Mouse (Mus musculus): Measurements from ENCODE around the gene Oaz1. TPM values are rescaled to one million over a fixed set of nuclear protein-coding genes. Genes with fewer than 3 reads are reported as not detected.
A peak's percentile ranks its signal among the peaks of the same experiment; 100 is the strongest.
"Not testable (repeated sequence)": the region's sequence is repeated elsewhere in the genome, so short reads cannot be mapped to it uniquely, and the experiment has no call there.

Oaz1 gene
- polyA plus RNA-seq, 1 experiment from 2014 or later: 1,529 TPM

DNA sequence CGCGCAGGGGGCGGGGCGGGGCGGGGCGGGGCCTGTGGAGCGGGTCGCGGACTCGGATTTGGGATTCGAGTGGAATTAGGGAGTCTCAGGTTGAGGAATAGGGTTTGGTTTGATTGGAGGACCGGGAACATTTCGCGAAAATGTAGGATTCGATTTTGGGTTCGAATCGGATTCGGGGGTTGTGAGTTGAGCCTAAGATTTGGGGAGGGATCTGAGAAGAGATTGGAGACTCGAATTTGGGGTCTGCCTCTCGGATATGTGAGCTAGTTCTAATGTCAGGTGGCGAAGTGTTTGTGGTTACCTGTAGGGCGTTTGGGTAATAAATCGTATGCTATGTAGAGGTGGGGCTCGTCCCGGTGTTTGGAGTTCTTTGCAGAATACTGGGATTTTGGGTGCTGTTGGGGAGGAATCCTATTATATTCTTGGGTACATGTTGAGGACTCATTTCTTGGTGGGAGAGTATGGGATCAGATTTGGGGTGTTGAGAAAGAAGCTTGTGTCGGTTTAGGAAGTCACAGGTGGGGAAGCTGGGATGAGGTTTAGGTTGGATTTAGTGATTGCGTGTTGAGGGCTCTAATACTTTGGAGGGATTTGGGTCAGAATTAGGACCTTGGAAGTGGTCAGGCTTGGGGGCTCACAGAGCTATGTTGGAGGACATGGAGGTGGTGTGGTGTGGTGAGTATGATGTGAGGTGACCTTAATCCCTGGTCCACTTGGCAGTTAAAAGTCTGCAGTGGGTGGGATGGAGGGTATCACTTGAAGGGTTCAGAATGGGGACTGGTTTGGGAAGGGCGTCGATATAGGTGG lies 810 bp downstream of the Oaz1 start:
- H3K9ac ChIP-seq: peak overlapping the region; percentile 91
- DNase-seq: no peak
- ATAC-seq (ENCODE audit: low read depth): no peak
- H3K4me2 ChIP-seq: peak overlapping the region; percentile 96
- H3K9me3 ChIP-seq (replicated peaks): no peaks in the 10 kb centered on the region
- peaks cover 33% of the 10 kb centered on the region for H3K36me3 ChIP-seq
- H3K4me3 ChIP-seq (replicated peaks): peak overlapping the region; percentile 87
- H3K27ac ChIP-seq: peak overlapping the region; percentile 95
- 6% methylated on average over 29 of the region's 29 CpGs for WGBS (ENCODE audit: insufficient replicate concordance)
- H3K27me3 ChIP-seq: peaks cover 2% of the 10 kb centered on the region; the same call in 1 of the 2 replicates
- H3K4me1 ChIP-seq (replicated peaks): peaks cover 75% of the 10 kb centered on the region

DNA sequence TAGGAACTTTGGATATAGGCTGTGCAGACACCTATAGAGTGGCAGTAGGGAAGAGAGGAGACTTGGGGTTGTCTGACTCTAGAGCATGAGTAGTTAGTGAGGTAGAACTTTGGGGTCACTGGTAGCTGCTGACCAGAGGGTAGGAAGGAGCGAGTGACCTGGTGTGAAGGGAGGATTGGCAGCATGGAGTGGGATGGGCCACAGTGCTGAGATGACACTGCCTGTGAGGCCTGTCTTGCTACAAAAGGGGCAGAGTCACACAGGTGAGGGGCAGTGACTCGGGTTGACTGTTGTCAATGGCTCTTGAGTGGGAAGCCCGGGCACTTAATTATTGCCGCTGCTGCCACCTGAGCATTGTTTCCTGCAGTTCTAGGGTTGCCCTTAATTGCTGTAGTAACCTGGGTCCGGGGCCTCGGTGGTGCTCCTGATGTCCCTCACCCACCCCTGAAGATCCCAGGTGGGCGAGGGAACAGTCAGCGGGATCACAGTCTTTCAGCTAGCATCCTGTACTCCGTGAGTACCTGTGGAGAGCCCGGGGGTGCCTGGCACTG lies 1.5 kb downstream of the Oaz1 start:
- Histone ChIP-seq H3K36me3 (peaks cover 33% of the 10 kb centered on the region), H3K27ac (peak overlapping the region; percentile 95), H3K4me1 (replicated peaks) (peaks cover 69% of the 10 kb centered on the region), H3K9me3 (replicated peaks) (no peaks in the 10 kb centered on the region), H3K9ac (peak overlapping the region; percentile 91), H3K4me3 (replicated peaks) (peak overlapping the region; percentile 87), H3K27me3 (peaks cover 8% of the 10 kb centered on the region), H3K4me2 (peak overlapping the region; percentile 96)
- DNase-seq (no peak), ATAC-seq (ENCODE audit: low read depth) (no peak)
- 79% methylated on average over 10 of the region's 10 CpGs for WGBS (ENCODE audit: insufficient replicate concordance)

DNA sequence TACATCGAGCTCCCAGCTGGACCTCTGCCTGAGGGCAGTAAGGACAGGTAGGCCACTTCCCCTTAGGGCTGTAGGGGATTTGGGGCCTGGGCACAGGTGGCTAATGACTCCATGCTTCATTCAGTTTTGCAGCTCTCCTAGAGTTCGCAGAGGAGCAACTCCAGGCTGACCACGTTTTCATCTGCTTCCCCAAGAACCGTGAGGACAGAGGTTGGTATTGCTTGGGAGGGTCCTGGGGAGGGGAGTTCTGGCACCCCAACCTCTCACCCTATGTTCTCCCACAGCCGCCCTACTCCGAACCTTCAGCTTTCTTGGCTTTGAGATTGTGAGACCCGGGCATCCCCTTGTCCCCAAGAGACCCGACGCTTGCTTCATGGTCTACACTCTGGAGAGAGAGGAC lies 2.1 kb downstream of the Oaz1 start:
- peak overlapping the region; percentile 87 for H3K4me3 ChIP-seq (replicated peaks)
- ATAC-seq (ENCODE audit: low read depth); DNase-seq; H3K9me3 ChIP-seq (replicated peaks): not testable (repeated sequence)
- WGBS (ENCODE audit: insufficient replicate concordance): 85% methylated on average over 9 of the region's 9 CpGs
- H3K27me3 ChIP-seq: peaks cover 15% of the 10 kb centered on the region
- H3K36me3 ChIP-seq: peaks cover 33% of the 10 kb centered on the region
- 0 out of 2 replicates have a peak overlapping the region, but pooled peaks have one; percentile 91 for H3K9ac ChIP-seq
- peak overlapping the region; percentile 95; the same call in 1 of the 2 replicates for H3K27ac ChIP-seq
- H3K4me1 ChIP-seq (replicated peaks): peaks cover 63% of the 10 kb centered on the region
- H3K4me2 ChIP-seq: peak overlapping the region; percentile 96

DNA sequence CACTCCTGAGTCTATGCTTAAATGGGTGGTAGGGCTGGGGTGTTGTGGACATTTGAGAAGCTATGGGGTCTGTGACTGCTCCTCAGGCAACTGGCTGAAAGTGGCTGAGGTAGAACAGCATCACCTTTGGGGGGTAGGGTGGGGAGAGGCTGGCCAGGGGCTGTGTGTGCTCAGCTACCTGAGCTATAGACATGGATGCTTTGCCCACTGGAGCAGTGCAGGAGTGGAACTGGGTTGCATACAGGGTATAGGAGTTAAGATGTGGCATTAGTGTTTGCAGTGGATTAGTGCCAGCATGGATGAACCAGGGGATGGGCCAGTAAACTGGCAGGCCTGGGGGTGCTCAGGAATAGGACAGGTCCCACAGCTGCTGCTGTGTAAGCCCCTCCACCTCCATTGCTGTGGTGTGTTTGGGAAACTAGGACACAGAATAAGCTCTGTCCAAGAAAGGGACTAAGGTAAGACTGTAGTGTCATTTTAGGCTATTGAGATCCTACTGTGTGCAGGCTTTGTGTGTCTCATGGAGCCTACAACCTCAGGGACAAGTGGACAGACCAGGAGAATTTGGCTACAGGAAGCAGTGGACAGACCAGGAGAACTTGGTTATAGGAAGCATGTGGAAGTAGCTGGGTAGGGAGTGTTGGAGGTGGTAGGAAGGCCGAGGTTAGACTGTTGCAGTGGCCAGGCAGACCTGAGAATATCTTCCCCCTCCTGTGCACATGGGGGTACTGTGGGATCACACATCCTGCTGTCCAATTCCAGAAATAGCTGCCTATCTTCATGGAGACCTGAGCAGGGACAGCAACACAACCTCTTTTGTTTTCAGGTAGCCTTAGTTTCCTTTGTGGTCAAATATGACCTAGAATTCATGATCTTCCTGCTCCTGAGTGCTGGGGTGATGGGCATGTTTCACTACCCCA lies 3.2 kb downstream of the Oaz1 start:
- whole genome bisulfite sequencing (ENCODE audit: insufficient replicate concordance): 42% methylated on average over 1 of the region's 1 CpGs
- no peak for DNase-seq
- H3K27me3 ChIP-seq: peaks cover 25% of the 10 kb centered on the region
- no peak for ATAC-seq (ENCODE audit: low read depth)
- peaks cover 33% of the 10 kb centered on the region for H3K36me3 ChIP-seq
- peak overlapping the region; percentile 12; the same call in 1 of the 2 replicates for H3K4me3 ChIP-seq (replicated peaks)
- peaks cover 55% of the 10 kb centered on the region for H3K4me1 ChIP-seq (replicated peaks)
- H3K9ac ChIP-seq: peak overlapping the region; percentile 43
- H3K9me3 ChIP-seq (replicated peaks): no peaks in the 10 kb centered on the region
- H3K4me2 ChIP-seq: peak overlapping the region; percentile 46
- H3K27ac ChIP-seq: peak overlapping the region; percentile 73

DNA sequence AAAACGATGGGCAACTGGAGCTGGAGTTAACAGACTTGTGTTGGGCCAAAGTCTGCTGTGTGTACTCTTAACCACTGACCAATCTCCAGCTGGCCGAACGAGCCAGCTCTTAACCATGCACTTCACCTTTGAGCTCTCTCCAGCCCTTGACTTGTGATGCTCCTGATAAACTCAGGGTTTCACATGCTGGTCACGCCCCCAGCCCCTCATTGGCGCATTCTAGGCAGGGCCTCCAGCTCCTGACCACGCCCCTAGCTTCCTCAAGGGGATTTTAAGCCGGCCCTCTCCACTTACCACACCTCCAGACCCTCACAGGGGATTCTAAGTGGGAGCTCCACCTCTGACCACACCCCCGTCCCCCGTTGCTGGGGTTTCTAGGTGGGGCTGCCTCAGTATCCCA lies 4.7 kb downstream of the Oaz1 start:
- peaks cover 33% of the 10 kb centered on the region for H3K36me3 ChIP-seq
- H3K4me2 ChIP-seq: peak overlapping the region; percentile 46
- H3K9me3 ChIP-seq (replicated peaks): 0 out of 2 replicates have a peak, but pooled peaks cover 5% of the 10 kb centered on the region
- H3K27me3 ChIP-seq: peaks cover 40% of the 10 kb centered on the region
- ATAC-seq (ENCODE audit: low read depth): peak; percentile 10; the same call in 1 of the 2 replicates
- peak overlapping the region; percentile 73 for H3K27ac ChIP-seq
- WGBS (ENCODE audit: insufficient replicate concordance): 1% methylated on average over 9 of the region's 9 CpGs
- peaks cover 49% of the 10 kb centered on the region for H3K4me1 ChIP-seq (replicated peaks)
- peak overlapping the region; percentile 18 for H3K4me3 ChIP-seq (replicated peaks)
- H3K9ac ChIP-seq: peak overlapping the region; percentile 43
- peak; percentile 76 for DNase-seq

DNA sequence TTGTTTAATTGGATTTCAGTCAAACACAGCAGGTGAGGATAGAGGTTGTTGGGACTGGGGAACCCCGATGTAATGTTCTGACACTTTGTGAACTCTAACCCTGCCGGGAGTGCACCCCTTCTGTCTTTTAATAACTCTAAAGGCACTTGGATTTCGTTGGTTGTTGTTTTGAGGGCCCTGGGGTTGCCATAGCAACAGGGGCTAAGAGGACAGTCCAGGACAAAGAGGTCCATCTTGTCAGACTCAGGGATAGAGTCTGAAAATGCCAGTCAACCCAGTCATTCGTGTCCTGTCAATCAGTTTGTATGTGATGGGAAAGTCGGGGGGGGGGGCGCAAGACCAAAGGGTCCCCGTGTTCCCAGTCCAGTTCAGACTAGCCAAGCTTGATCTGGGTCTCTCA lies 6.4 kb downstream of the Oaz1 start:
- ATAC-seq (ENCODE audit: low read depth): no peak
- Histone ChIP-seq H3K9me3 (replicated peaks) (0 out of 2 replicates have a peak, but pooled peaks cover 5% of the 10 kb centered on the region), H3K27ac (no peak overlapping the region), H3K4me1 (replicated peaks) (peaks cover 52% of the 10 kb centered on the region), H3K36me3 (peaks cover 28% of the 10 kb centered on the region), H3K27me3 (peaks cover 57% of the 10 kb centered on the region), H3K9ac (no peak overlapping the region), H3K4me3 (replicated peaks) (no peak overlapping the region), H3K4me2 (no peak overlapping the region)
- WGBS (ENCODE audit: insufficient replicate concordance): 67% methylated on average over 7 of the region's 7 CpGs
- DNase-seq: no peak

DNA sequence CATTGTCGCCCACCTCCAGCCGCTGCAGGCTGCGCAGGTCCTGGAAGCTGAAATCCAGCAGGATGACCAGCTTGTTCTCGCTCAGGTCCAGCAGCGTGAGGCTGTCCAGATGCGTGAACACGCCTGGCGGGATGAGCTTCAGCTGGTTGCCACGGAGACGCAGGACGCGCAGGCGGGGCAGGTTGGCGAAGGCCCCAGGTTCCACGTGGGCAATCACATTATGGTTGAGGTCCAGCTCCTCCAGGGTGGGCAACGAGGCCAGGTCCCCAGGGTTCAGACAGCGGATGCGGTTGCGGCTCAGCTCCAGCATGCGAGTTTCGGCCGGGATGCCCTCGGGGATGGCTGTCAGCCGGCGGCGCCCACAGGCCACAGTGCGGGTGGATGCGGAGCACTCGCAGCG lies 9.2 kb downstream of the Oaz1 start:
- WGBS (ENCODE audit: insufficient replicate concordance): 54% methylated on average over 30 of the region's 30 CpGs
- no peak overlapping the region for H3K4me3 ChIP-seq (replicated peaks)

DNA sequence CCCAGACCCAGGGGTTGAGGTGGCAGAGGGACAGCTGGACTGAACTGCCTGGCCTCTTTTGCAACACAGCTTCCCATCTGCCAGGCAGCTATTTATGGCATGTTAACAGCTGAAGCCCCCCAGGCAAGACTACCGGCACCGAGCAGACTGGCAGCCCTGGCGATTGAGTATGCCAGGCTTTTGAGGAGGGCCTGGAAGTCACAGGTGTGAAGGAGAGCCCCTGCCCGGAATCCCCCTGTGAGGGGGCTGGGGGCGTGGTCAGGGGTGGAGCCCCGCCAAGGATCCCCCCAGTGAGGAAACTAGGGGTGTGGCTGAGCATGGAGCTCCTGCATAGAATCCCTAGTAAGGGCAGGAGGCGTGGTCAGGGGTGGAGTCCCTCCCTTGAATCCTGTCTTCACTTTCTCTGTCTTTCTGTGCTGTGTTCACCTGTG lies 10.5 kb downstream of the Oaz1 start:
- no peak for ATAC-seq (ENCODE audit: low read depth)
- Histone ChIP-seq H3K4me1 (replicated peaks) (peaks cover 14% of the 10 kb centered on the region), H3K9me3 (replicated peaks) (0 out of 2 replicates have a peak, but pooled peaks cover 5% of the 10 kb centered on the region), H3K4me3 (replicated peaks) (no peak overlapping the region), H3K36me3 (no peaks in the 10 kb centered on the region), H3K27me3 (peaks cover 97% of the 10 kb centered on the region), H3K9ac (no peak overlapping the region), H3K4me2 (no peak overlapping the region), H3K27ac (no peak overlapping the region)
- no peak for DNase-seq
- 40% methylated on average over 7 of the region's 7 CpGs for WGBS (ENCODE audit: insufficient replicate concordance)

More for the DNA sequence above, 9.2 kb downstream of the Oaz1 start:
- H3K4me2 ChIP-seq: no peak overlapping the region
- peaks cover 83% of the 10 kb centered on the region for H3K27me3 ChIP-seq
- H3K9ac ChIP-seq: no peak overlapping the region
- DNase-seq: no peak
- H3K36me3 ChIP-seq: peaks cover 2% of the 10 kb centered on the region
- no peak for ATAC-seq (ENCODE audit: low read depth)
- H3K27ac ChIP-seq: no peak overlapping the region
- peaks cover 27% of the 10 kb centered on the region for H3K4me1 ChIP-seq (replicated peaks)
- H3K9me3 ChIP-seq (replicated peaks): 0 out of 2 replicates have a peak, but pooled peaks cover 5% of the 10 kb centered on the region

DNA sequence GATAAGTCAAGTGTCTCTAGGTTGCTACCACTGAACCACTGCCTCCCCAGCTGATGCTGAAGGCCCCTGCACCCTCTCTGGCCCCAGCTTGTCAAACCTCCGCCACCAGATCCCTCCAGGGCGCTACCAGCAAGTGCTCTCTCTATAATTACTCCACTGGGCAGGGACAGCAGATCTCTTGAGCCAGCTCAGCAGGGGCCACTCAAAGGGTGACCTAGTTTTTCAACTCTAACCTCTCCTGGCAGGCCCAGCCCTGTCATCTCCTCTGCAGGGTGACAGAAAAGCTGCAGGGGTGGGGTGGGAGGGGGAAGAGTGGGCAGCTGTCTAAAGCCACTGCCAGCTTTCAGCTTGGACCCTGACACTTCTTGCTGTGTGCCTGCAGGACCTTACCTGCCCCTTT lies 11.4 kb downstream of the Oaz1 start:
- Histone ChIP-seq H3K27ac (no peak overlapping the region), H3K9ac (no peak overlapping the region), H3K27me3 (peaks cover 98% of the 10 kb centered on the region), H3K4me3 (replicated peaks) (no peak overlapping the region), H3K36me3 (no peaks in the 10 kb centered on the region), H3K4me2 (no peak overlapping the region), H3K4me1 (replicated peaks) (peaks cover 14% of the 10 kb centered on the region), H3K9me3 (replicated peaks) (0 out of 2 replicates have a peak, but pooled peaks cover 5% of the 10 kb centered on the region)
- ATAC-seq (ENCODE audit: low read depth): no peak
- WGBS (ENCODE audit: insufficient replicate concordance): 53% methylated on average over 2 of the region's 2 CpGs
- no peak for DNase-seq

DNA sequence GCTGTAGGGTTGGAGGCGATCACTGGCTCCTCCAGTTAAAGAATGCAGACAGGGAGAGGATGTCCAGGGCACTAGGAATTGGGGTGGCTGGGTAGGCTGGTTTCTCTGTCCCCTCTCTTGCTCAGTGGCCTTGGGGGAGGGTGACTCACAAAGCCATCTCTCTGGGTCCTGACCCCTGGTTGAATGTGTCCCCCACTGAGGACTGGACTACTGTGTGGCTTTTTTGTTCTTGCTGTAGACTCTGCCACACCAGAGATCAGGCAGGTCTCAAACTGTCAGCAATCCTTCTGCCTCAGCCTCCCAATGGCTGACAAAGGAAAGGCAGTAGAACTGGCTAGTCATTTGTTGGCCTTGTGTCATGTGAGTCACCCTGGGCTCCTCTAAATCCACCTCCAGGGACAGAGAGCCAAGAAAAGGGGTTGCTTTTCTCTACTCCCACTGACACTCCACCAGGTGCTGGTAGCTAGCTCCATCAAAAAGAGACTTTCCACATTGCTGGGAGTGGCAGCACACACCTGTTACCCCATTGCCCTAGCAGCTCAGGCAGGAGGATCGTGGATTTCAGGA lies 12.0 kb downstream of the Oaz1 start:
- WGBS (ENCODE audit: insufficient replicate concordance): 39% methylated on average over 2 of the region's 2 CpGs
- no peak for DNase-seq

More for the DNA sequence above, 12.0 kb downstream of the Oaz1 start:
- Histone ChIP-seq H3K36me3 (no peaks in the 10 kb centered on the region), H3K9ac (no peak overlapping the region), H3K27ac (no peak overlapping the region), H3K4me3 (replicated peaks) (no peak overlapping the region), H3K4me2 (no peak overlapping the region), H3K4me1 (replicated peaks) (peaks cover 16% of the 10 kb centered on the region), H3K27me3 (peaks cover 98% of the 10 kb centered on the region), H3K9me3 (replicated peaks) (0 out of 2 replicates have a peak, but pooled peaks cover 5% of the 10 kb centered on the region)
- no peak for ATAC-seq (ENCODE audit: low read depth)

Data from liver, embryonic 13.5 days (tissue).